Mouse (Mus musculus): ENCODE results near the gene Tbl1x.
"Not testable (repeated sequence)": the region's sequence is repeated elsewhere in the genome, so short reads cannot be mapped to it uniquely, and the experiment has no call there.

Tbl1x gene

DNA sequence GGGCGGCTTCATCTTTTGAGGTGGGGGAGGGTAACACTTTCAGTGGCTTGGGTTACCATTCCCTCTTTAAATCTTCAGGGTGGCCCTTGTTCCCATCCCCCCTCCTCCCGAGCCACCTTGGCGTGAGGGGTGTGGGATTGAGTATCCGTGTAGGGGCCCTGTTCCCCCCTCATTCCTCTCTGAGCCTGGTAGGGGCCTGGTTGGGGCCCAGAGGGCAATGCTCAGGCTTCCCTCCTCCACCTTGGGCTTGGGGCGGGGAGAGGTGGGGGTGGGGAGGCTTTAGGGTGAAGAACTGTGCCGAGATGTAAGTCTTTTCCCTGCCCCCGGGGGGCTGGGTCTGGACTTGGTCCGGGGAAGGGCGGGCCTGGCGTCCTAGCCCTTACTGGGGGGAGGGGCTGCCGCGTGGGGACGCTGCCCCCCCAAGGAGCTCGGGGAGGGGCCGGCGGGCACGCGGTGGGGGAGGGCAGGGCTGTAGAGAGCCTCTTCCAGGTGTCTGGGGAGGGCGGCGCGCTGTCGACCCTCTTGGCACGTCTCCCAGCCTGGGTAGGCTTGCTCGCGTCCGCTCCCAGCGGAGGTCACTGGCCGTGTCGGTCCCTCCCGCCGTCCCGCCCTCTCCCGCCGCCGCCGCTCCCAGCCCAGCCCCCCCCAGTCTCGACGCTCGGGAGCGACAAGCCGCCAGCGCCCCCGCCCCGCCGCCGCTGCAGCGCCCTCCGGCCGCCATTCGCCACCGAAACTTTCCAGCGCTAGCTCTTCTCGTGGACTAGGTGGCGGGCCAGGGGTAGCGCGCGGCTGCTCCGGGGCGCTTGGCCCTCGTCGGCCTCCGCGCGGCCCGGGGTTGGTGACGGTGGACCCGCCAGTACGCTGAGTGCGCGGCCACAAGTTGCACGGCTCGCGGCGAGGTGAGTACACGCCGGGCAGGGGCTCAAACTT lies at the start of gene Tbl1x:
Gene Tbl1x (plus strand): TSS at position 643 of the 930 bp plus-strand sequence.
- DNase-seq (ENCODE audit: low read depth, low spot score), result peak; percentile 76

- peak; percentile 51 for DNase-seq (ENCODE audit: low read depth, low spot score)
Measured at GRCm38 (mm10) chrX:77469216-77469615, 41.6 kb upstream of the Tbl1x start.

- DNase-seq (ENCODE audit: low read depth, low spot score), result no peak
Measured at GRCm38 (mm10) chrX:77472858-77473257, 38.0 kb upstream of the Tbl1x start.

DNA sequence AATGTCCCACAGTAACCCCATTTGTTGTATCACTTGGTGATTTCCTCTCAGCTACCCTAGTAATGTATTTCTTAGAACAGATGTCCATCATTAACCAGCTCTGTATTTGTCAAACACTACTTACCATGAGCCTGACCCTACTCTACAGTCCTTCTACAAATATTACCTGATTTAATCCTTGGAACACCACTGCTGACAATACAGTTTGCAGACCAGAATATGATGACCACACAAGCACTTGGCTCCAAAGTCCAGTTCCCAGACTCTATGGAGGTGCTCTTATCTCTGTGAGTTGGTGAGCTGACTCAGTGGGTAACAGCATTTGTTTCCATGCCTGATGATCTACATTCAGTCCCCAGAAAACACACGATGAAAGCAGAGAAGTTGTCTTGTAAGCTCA lies 37.3 kb upstream of the Tbl1x start:
- DNase-seq (ENCODE audit: low read depth, low spot score), result no peak

- no peak for DNase-seq (ENCODE audit: low read depth, low spot score)
Measured at GRCm38 (mm10) chrX:77474551-77474950, 36.3 kb upstream of the Tbl1x start.

DNA sequence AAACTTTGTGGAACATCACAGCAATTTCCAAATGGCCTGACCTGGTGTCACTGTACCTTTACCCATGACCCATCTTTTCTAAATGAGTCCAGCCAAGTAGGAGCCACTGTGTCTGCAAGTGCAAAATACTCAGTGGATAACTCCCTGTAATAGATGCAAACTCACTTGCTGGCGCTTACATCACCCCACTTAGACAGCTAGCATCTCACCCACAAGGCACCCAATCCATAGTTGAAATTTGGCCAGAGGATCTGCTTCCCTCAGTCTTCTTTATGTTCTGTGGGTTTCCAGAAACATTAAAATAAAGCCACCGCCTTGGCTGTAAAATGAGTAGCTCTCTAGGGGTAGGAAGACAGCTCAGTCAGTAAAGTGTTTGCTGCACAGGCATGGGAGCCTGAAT lies 33.3 kb upstream of the Tbl1x start:
- no peak for DNase-seq (ENCODE audit: low read depth, low spot score)

DNA sequence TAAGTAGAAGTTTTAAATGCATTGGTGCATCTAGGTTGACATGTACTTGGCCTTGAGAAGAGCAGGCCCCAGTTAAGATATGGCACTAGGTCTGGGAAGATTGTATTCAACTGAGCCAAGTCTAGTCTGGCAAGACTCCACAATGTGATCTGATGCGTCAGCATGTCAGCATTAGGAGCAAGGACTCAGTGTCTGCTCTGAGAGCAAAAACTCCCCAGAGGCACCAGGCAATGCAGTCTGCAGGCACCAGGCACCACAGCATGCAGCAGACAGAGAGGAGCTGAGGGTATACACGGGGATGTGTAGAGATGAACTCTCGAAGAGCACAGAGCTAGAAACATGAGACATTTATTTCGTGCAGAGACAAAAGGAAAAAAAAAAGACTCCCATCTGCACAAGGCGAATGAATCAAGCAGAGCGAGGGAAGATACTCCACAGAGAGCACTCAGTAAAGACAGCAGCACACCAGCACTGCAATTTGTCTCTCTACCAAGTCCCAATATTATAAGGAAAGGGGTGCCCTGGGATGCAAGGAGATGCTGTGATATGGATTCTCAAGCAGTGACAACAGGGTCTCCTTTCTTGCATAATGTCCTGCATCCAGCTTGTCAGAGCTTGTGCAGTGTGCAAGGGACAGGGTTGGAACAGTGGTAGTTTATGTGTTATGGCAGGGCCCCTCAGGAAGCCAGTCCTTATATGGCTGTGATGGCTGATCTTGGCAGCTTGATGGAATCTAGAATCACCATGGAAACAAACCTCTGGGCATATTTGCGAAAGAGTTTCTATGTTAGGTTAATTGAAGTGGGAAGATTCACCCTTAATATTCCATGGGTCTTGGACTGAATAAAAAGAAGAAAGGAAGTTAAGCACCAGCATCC lies 22.7 kb upstream of the Tbl1x start:
- no peak for DNase-seq (ENCODE audit: low read depth, low spot score)

DNA sequence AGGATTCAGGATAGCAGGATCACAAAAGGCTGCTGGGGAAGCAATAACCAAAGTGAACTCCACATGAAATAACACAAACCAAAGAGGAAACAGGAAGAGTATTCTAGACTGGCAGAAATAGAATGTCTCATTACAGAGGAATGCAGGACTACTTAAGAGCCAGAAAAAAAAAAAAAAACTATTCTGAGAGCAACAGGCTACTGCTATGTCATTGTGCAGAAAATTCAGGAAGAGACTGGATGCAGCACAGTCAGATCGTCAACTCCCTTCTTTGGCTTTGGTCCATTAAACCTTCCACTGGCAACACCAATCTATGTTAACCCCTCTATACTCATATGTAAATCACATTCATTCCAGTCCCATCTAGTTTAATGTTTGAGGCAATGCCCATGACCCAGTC lies 20.7 kb upstream of the Tbl1x start:
- no peak for DNase-seq (ENCODE audit: low read depth, low spot score)

GRCm38 (mm10) chrX:77509149-77509548 lies 1.7 kb upstream of the Tbl1x start:
- peak; percentile 93 for DNase-seq (ENCODE audit: low read depth, low spot score)

DNA sequence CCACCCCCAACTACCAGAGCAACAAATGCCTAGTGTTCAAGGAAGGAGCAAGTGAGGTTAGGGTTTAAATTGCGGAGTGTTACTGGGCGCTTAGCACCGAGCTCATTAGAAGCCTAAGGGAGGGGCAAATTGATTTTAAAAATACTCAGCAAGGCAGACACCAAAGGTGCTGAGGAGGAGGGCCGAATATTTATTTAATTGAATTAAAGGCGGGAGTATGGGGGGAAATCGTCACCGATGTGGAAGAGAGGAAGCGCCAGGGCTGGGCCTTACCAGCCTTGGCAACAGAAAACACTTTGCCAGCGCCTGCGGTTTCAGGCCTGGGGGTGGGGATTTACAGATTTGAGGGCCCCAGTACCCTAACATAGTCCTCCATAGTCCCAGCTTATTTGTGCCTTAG lies 1.0 kb upstream of the Tbl1x start:
- peak; percentile 61 for DNase-seq (ENCODE audit: low read depth, low spot score)

GRCm38 (mm10) chrX:77511301-77511993 lies 634 bp downstream of the Tbl1x start:
- DNase-seq (ENCODE audit: low read depth, low spot score), result peak; percentile 70

- DNase-seq (ENCODE audit: low read depth, low spot score), result no peak
Measured at GRCm38 (mm10) chrX:77511994-77512485, 1.2 kb downstream of the Tbl1x start.

DNA sequence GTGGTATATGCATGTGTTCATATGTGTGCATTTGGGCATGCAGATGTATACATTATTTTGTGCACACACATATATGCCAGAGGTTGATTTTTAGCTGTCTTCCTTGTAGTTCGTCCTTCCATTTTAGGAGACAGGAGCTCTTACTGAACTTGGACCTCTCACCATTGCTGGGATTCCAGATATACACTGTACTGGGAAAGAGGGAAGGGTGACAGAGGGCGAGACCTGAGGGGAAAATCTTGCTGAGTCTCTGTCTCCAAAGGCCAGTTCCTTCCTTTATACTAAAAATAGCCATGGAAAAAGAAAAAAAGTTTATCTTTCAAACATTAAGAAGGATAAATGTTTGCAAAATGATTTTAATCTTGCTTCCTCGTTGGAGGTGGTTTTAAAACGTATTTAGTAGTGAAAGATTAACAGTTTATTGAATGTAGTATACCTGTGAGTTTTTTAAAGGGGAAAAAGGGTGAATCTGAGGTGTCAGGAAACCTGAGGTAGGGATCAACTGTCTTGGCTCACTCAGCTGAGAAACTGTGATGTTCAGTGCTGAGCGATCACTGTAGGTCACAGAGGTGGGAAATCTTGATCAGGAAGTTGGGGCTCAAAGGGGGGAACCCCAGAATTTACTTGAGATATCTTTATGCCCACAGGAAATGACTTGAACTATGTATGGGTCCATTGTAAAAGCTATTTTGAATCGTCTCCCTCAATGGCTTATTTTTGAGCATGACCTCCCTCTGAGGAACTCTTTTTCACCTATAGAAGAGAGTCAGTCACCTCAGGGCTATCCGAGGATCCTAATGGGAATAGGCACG lies 6.7 kb downstream of the Tbl1x start:
- DNase-seq (ENCODE audit: low read depth, low spot score), result peak; percentile 43

- DNase-seq (ENCODE audit: low read depth, low spot score), result no peak
Measured at GRCm38 (mm10) chrX:77518929-77519328, 8.1 kb downstream of the Tbl1x start.

DNA sequence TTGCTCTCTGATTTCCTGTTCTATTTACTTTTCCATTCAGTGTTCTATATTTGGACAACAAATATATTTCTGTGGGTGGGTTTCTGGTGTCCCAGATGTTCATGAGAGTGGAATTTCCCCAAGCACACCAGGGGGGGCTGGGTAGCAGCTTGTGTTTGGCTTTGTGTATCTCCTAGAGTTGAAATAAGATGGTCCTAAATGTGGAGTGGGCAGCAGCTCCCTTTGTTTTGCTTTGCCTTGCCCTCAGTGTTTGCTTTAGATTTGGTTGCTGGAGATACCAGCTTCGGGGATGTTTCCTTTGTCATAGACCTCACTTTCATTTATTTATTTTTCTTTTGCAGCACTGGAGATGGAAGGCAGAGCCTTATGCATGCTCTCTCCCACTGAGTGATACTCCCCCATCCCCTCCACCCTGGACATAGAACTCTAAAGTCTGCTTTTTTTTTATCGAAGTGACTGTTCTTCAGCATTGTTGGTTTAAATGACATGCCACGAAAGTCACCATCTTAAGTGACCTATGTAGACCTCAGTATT lies 12.1 kb downstream of the Tbl1x start:
- DNase-seq (ENCODE audit: low read depth, low spot score), result peak; percentile 17

DNA sequence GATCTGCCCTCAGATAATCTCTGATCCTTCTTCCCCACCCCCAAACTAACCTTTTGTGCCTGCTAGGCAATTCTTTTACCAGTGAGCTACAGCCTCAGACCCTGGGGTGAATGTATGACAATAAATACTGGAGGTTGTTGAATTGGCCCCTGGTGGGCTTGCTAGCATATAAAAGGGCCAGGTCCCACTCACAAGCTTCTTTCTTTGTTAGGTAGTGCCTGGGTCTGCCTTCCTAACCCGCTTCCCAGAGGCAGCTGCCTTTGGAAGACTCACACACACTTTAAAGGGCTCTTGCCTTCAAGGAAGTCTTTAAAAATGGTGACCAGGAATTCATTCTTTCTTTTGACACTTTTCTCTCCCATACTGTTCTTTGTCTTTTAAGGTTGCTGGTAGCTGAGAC lies 14.4 kb downstream of the Tbl1x start:
- no peak for DNase-seq (ENCODE audit: low read depth, low spot score)

GRCm38 (mm10) chrX:77528401-77528800 lies 17.6 kb downstream of the Tbl1x start:
- no peak for DNase-seq (ENCODE audit: low read depth, low spot score)

DNA sequence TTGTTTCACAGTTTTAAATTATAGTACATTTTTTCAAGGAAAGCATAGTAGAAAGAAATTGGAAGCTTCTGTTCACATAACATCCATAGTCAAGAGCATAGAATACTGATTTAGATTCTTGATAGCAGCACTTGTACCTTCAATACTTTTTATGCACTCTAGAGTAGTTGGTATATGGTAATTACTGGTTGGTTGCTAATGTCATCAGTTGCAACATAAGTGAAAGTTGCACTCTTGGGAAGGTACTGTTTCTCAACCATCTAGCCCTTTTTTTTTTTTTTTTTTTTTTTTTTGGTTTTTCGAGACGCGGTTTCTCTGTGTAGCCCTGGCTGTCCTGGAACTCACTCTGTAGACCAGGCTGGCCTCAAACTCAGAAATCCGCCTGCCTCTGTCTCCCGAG lies 20.2 kb downstream of the Tbl1x start:
- DNase-seq (ENCODE audit: low read depth, low spot score), result no peak

DNA sequence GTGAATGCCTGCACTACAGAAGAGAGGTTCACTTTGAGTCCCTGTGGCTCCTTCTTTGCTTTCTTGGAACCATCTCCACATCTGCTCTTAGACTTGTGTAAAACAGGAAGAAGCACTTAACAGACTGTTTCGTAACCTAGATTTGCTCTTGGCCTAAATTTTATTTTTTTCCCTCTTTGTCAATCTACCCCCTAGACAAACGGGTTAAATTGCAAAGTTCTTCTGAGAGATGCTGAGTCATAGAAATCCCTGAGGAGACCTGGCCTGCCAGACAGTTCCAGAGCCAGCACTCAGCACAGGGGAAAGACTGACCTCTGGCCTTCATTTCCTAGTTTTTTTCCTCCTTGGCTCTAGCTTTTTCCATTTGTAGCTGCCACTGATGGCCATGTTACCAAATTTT lies 23.1 kb downstream of the Tbl1x start:
- no peak for DNase-seq (ENCODE audit: low read depth, low spot score)

- DNase-seq (ENCODE audit: low read depth, low spot score), result not testable (repeated sequence)
Measured at GRCm38 (mm10) chrX:77539770-77540169, 29.0 kb downstream of the Tbl1x start.

DNA sequence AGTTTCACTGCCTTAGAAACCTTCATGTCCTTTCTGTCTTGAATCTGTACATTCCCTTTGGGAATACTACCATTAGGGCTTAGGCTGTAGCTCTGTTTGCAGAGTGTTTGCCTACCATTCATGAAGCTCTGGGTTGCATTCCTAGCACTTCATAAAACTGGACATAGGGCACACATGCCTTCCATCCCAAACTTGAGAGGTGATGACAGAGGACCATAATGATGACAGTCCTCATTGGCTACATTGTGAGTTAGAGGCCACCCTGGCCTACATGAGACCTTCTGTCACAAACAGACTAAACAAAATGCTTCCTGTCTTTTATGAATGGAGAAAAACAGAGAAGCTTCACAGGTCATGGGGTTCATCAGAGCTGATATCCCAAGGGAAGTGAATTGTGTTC lies 33.2 kb downstream of the Tbl1x start:
- DNase-seq (ENCODE audit: low read depth, low spot score), result no peak
